8 mouse cellular contexts compared by ENCODE assay signal in the genomic region with DNA sequence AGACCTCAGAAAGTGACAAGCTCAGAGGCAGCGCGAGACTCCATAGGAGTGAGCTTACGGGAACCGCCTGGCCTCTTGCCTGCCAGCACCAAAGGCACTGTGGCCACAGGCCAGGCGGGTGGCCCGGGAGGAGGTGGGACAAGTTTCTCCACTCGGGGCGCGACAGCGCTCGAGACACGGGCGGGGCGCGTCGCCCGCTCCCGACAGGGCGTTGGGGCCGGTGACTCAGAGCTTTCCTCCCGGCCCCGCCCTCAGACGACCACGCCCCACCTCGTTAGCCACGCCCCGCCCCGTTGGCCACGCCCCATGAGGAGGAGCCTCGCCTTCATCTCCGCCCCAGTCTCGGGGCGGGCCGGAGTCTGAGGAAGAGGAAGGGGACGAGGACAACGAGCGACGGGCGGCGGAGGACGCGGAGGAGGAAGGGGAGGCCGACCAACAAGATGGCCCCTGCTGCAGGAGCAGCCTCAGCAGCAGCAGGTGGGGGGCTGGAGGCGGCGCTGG. TPM values are rescaled to one million over a fixed set of nuclear protein-coding genes. Genes with fewer than 3 reads are reported as not detected.
DNase-seq lines count a peak whose midpoint lies in the region; ATAC-seq lines count a peak whose summit lies in the region.

A gene (plus strand): TSS at position 362 of the 501 bp plus-strand sequence.

- no peaks in the 10 kb centered on the region for H3K27me3 ChIP-seq in hindbrain, embryonic 11.5 days (ENCODE audit: control insufficient read depth, insufficient read depth, low read length)

- H3K9ac ChIP-seq in hindbrain, embryonic 11.5 days (ENCODE audit: low read depth, low read length): peak within 1 kb of the TSS; percentile 96

- ATAC-seq in hindbrain, embryonic 11.5 days (ENCODE audit: low FRiP score): peak; percentile 96

- peak; percentile 99 for DNase-seq in Muller cell, postnatal 12 days (ENCODE audit: inconsistent ontology term)
- DNase-seq in cerebellum, adult 9-11 months: peak; percentile 96
- peak; percentile 90 to 99 for DNase-seq in frontal cortex, adult 2 months (ENCODE audit: extremely low spot score in 1 of 2, low spot score in 1 of 2)
- peak; percentile 96 for DNase-seq in hindbrain, embryonic 11.5 days (ENCODE audit: low spot score)
- DNase-seq in layer of hippocampus, postnatal 10 days (ENCODE audit: low spot score in 2 of 2): peak; percentile 100
- peak; percentile 95 for DNase-seq in lung, postnatal 10 days
- peak; percentile 99 for DNase-seq in ovary, postnatal 36 days (ENCODE audit: low spot score)
- peak; percentile 100 for DNase-seq in thymus, postnatal 25 days

- H3K4me1 ChIP-seq in hindbrain, embryonic 11.5 days (replicated peaks; ENCODE audit: control insufficient read depth, insufficient read depth, low read length): no peaks in the 10 kb centered on the region

- H3K4me3 ChIP-seq in hindbrain, embryonic 11.5 days (ENCODE audit: low read depth, low read length): peak within 1 kb of the TSS; percentile 94

- peak within 1 kb of the TSS; percentile 49 for H3K4me2 ChIP-seq in hindbrain, embryonic 11.5 days (replicated peaks; ENCODE audit: low read depth, low read length)

- 2% methylated on average over 20 of the region's 45 CpGs for WGBS in hindbrain, embryonic 11.5 days

- no peaks in the 10 kb centered on the region for H3K9me3 ChIP-seq in hindbrain, embryonic 11.5 days (ENCODE audit: control insufficient read depth, low read length)

- no peaks in the 10 kb centered on the region for H3K36me3 ChIP-seq in hindbrain, embryonic 11.5 days (ENCODE audit: control insufficient read depth, insufficient read depth, low read length)

- peak within 1 kb of the TSS; percentile 88 for H3K27ac ChIP-seq in hindbrain, embryonic 11.5 days (ENCODE audit: low read depth, low read length)

RNA-seq across cellular contexts. Expression of the gene that starts here (rescaled TPM):
- 10.6 and 11.2 TPM in 2 replicates for polyA plus RNA-seq in frontal cortex, adult 2 months (2012; rRNA removed)
- polyA plus RNA-seq in hindbrain, embryonic 11.5 days (2014; fragmentation: Nextera tagmentation; extraction: Ambion mirVana): 9.1 and 15.4 TPM in 2 replicates
- total RNA-seq in layer of hippocampus, postnatal 10 days (2021): 10 to 100 TPM; 39.9 to 40.2 TPM

Comparison
In these comparisons a context has a peak if more than half of its experiments do, and no peak if none do; other contexts are left out.
1. Peak in every context shown above with its lines: DNase-seq, ATAC-seq, H3K4me3 ChIP-seq and H3K27ac ChIP-seq.